Mouse (Mus musculus) gastrocnemius, postnatal 10 days (tissue): ENCODE measurements around the gene Rnf114. TPM values are rescaled to one million over a fixed set of nuclear protein-coding genes. Genes with fewer than 3 reads are reported as not detected.

Experiments used
- DNase-seq: peaks from one replicate; pipeline ENCODE4 v3.0.0; 2021; ENCODE audit warnings: mixed read lengths
- long read RNA-seq, 2 experiments: library from polyadenylated mRNA; stranded (forward); transcript quantifications; one replicate each; pipeline ENCODE4 v2.0.0; 2021
- total RNA-seq, 2 experiments: library from RNA; stranded (reverse); gene quantifications; 2 replicates each; pipeline ENCODE4 v1.2.3; 2021

Rnf114 gene
- 10 to 100 TPM; 16.8 to 18.3 TPM for total RNA-seq
- long read RNA-seq, experiment 1, transcript Rnf114-203 (5 exons, 1,985 nt) = minor isoform, 11 of 54 reads
- long read RNA-seq, experiment 1, transcript Rnf114-201 (6 exons, 2,502 nt) = major isoform, 24 of 54 reads
- long read RNA-seq, experiment 1, partial matches to known transcripts = 10 of 54 reads
- long read RNA-seq, experiment 1, other reads (novel, unspliced or antisense) = 9 of 54 reads
- long read RNA-seq, experiment 2, transcript Rnf114-203 (5 exons, 1,985 nt) = minor isoform, 14 of 54 reads
- long read RNA-seq, experiment 2, transcript Rnf114-201 (6 exons, 2,502 nt) = major isoform, 27 of 54 reads
- long read RNA-seq, experiment 2, partial matches to known transcripts = 10 of 54 reads
- long read RNA-seq, experiment 2, other reads (novel, unspliced or antisense) = 3 of 54 reads

GRCm38 (mm10) chr2:167491757-167492708, at the start of gene Rnf114:
Gene Rnf114 (plus strand): TSS chr2:167492645.
- peak; percentile 51 for DNase-seq

GRCm38 (mm10) chr2:167443411-167444193, 48.8 kb upstream of the Rnf114 start:
- DNase-seq = no peak

GRCm38 (mm10) chr2:167445911-167446780, 46.3 kb upstream of the Rnf114 start:
- DNase-seq = no peak

GRCm38 (mm10) chr2:167447207-167447606, 45.2 kb upstream of the Rnf114 start:
- DNase-seq = no peak

GRCm38 (mm10) chr2:167447629-167448028, 44.8 kb upstream of the Rnf114 start:
- no peak for DNase-seq

- no peak for DNase-seq
Measured at GRCm38 (mm10) chr2:167449331-167450275, 42.8 kb upstream of the Rnf114 start.

- no peak for DNase-seq
Measured at GRCm38 (mm10) chr2:167450647-167451046, 41.8 kb upstream of the Rnf114 start.

- no peak for DNase-seq
Measured at GRCm38 (mm10) chr2:167453814-167454213, 38.6 kb upstream of the Rnf114 start.

- no peak for DNase-seq
Measured at GRCm38 (mm10) chr2:167456361-167457020, 36.0 kb upstream of the Rnf114 start.

- no peak for DNase-seq
Measured at GRCm38 (mm10) chr2:167457213-167457612, 35.2 kb upstream of the Rnf114 start.

- DNase-seq = no peak
Measured at GRCm38 (mm10) chr2:167458548-167458947, 33.9 kb upstream of the Rnf114 start.

- no peak for DNase-seq
Measured at GRCm38 (mm10) chr2:167459071-167459865, 33.2 kb upstream of the Rnf114 start.

GRCm38 (mm10) chr2:167462954-167463353, 29.5 kb upstream of the Rnf114 start:
- peak; percentile 78 for DNase-seq

- no peak for DNase-seq
Measured at GRCm38 (mm10) chr2:167463802-167464201, 28.6 kb upstream of the Rnf114 start.

- DNase-seq = no peak
Measured at GRCm38 (mm10) chr2:167465951-167466350, 26.5 kb upstream of the Rnf114 start.

GRCm38 (mm10) chr2:167467214-167467613, 25.2 kb upstream of the Rnf114 start:
- no peak for DNase-seq

GRCm38 (mm10) chr2:167468444-167468843, 24.0 kb upstream of the Rnf114 start:
- DNase-seq = no peak

- DNase-seq = no peak
Measured at GRCm38 (mm10) chr2:167470611-167471010, 21.8 kb upstream of the Rnf114 start.

GRCm38 (mm10) chr2:167471585-167471984, 20.9 kb upstream of the Rnf114 start:
- DNase-seq = no peak
